Mouse (Mus musculus) lung, postnatal 0 days (tissue): ENCODE measurements around the gene Pdk2. TPM values are rescaled to one million over a fixed set of nuclear protein-coding genes. Genes with fewer than 3 reads are reported as not detected.
"Not testable (repeated sequence)": the region's sequence is repeated elsewhere in the genome, so short reads cannot be mapped to it uniquely, and the experiment has no call there.

Experiments used
- ATAC-seq: fragments of 200-750 bp; cut with Nextera tagmentation; 2 replicates; pipeline ENCODE4 v1.8.0; 2017; ENCODE audit warnings: moderate library complexity
- DNase-seq: peaks from one replicate; pipeline ENCODE4 v3.0.0-alpha.2; 2016; ENCODE audit warnings: low spot score
- H3K27ac ChIP-seq: fragments of 300-500 bp; sonication (generic); 2 replicates; pipeline ENCODE4 v1.5.1; 2014; ENCODE audit warnings: antibody characterized with exemption, mild to moderate bottlenecking, low read length, mixed read lengths
- H3K27me3 ChIP-seq: fragments of 300-500 bp; sonication (generic); replicated peaks from 2 replicates; pipeline ENCODE4 v1.6.1; 2014; ENCODE audit warnings: low read length, mixed read lengths; ENCODE audit not compliant: insufficient read depth
- H3K36me3 ChIP-seq: fragments of 300-500 bp; sonication (generic); 2 replicates; pipeline ENCODE4 v1.6.1; 2014; ENCODE audit warnings: low read length, mixed read lengths; ENCODE audit not compliant: insufficient read depth
- H3K4me1 ChIP-seq: fragments of 300-500 bp; sonication (generic); 2 replicates; pipeline ENCODE4 v1.6.1; 2014; ENCODE audit warnings: antibody characterized with exemption, low read depth, low read length, mixed read lengths; ENCODE audit not compliant: insufficient read depth
- H3K4me2 ChIP-seq: fragments of 300-500 bp; sonication (generic); replicated peaks from 2 replicates; pipeline ENCODE4 v1.6.1; 2014; ENCODE audit warnings: low read depth, mild to moderate bottlenecking, low read length, moderate library complexity, mixed read lengths
- H3K4me3 ChIP-seq: fragments of 300-500 bp; sonication (generic); 2 replicates; pipeline ENCODE4 v1.5.1; 2014; ENCODE audit warnings: low read depth, low read length
- H3K9ac ChIP-seq: fragments of 300-500 bp; sonication (generic); replicated peaks from 2 replicates; pipeline ENCODE4 v1.6.1; 2014; ENCODE audit warnings: low read depth, mild to moderate bottlenecking
- H3K9me3 ChIP-seq: fragments of 300-500 bp; sonication (generic); 2 replicates; pipeline ENCODE4 v1.6.1; 2016; ENCODE audit warnings: low read length, mixed read lengths
- CTCF ChIP-seq: IDR thresholded peaks from 2 replicates; pipeline ENCODE4 v1.5.1; 2016; ENCODE audit warnings: antibody characterized with exemption, mild to moderate bottlenecking
- EP300 ChIP-seq: IDR thresholded peaks from 2 replicates; pipeline ENCODE4 v1.6.1; 2016; ENCODE audit warnings: antibody characterized with exemption, mild to moderate bottlenecking, control low read depth
- WGBS: fragments of 180-500 bp; shearing (Covaris S2); extraction: QIAGEN DNeasy Blood & Tissue Kit; methylation state at CpG from one replicate; pipeline ENCODE4 v1.1.7; 2014; 5-methylcytosine and 5-hydroxymethylcytosine counted together
- polyA plus RNA-seq: library from polyadenylated mRNA; unstranded; fragments of >200 nt; fragmentation: Nextera tagmentation; extraction: Ambion mirVana; gene quantifications from 2 replicates; pipeline ENCODE4 v1.2.1, GENCODE M21; 2015

Gene Pdk2
- polyA plus RNA-seq, 1 experiment from 2014 or later: 51.1 TPM

- no peak for DNase-seq
- Histone ChIP-seq H3K27ac (no peak overlapping the region), H3K27me3 (no peaks in the 10 kb centered on the region), H3K9me3 (no peaks in the 10 kb centered on the region), H3K4me2 (no peak overlapping the region), H3K36me3 (no peaks in the 10 kb centered on the region), H3K4me3 (no peak overlapping the region), H3K4me1 (no peaks in the 10 kb centered on the region; the same call in 1 of the 2 replicates), H3K9ac (no peak overlapping the region)
- WGBS: 44% methylated on average over 3 of the region's 3 CpGs
- no peak for ATAC-seq
- TF ChIP-seq CTCF: no peak
- no peak for TF ChIP-seq EP300
Measured at GRCm38 (mm10) chr11:95012487-95012886, 28.7 kb downstream of the Pdk2 start.

GRCm38 (mm10) chr11:95012075-95012474 is 29.1 kb downstream of the Pdk2 start:
- ATAC-seq (no peak), DNase-seq (peak; percentile 44)
- Histone ChIP-seq H3K4me3 (no peak overlapping the region), H3K4me1 (peaks cover under 1% of the 10 kb centered on the region; the same call in 1 of the 2 replicates), H3K9ac (no peak overlapping the region), H3K27me3 (no peaks in the 10 kb centered on the region), H3K4me2 (no peak overlapping the region), H3K27ac (no peak overlapping the region), H3K9me3 (no peaks in the 10 kb centered on the region), H3K36me3 (no peaks in the 10 kb centered on the region)
- 39% methylated on average over 3 of the region's 3 CpGs for WGBS
- no peak for TF ChIP-seq EP300
- no peak for TF ChIP-seq CTCF

GRCm38 (mm10) chr11:95011416-95011815 is 29.7 kb downstream of the Pdk2 start:
- Histone ChIP-seq H3K36me3 (no peaks in the 10 kb centered on the region), H3K9ac (no peak overlapping the region), H3K27ac (no peak overlapping the region), H3K4me3 (no peak overlapping the region), H3K4me2 (no peak overlapping the region), H3K9me3 (no peaks in the 10 kb centered on the region), H3K27me3 (no peaks in the 10 kb centered on the region), H3K4me1 (peaks cover 4% of the 10 kb centered on the region; the same call in 1 of the 2 replicates)
- no peak for TF ChIP-seq CTCF
- TF ChIP-seq EP300: no peak
- ATAC-seq (no peak), DNase-seq (no peak)
- WGBS: 28% methylated on average over 1 of the region's 1 CpGs

- not testable (repeated sequence) for H3K4me1 ChIP-seq, H3K27me3 ChIP-seq, H3K9ac ChIP-seq, ATAC-seq, DNase-seq, H3K4me2 ChIP-seq, H3K9me3 ChIP-seq, H3K27ac ChIP-seq, H3K36me3 ChIP-seq, H3K4me3 ChIP-seq
- 13% methylated on average over 4 of the region's 4 CpGs for WGBS
Measured at GRCm38 (mm10) chr11:95010841-95011403, 30.2 kb downstream of the Pdk2 start.

GRCm38 (mm10) chr11:95010141-95010739 is 30.9 kb downstream of the Pdk2 start:
- H3K27ac ChIP-seq: no peak overlapping the region
- H3K4me1 ChIP-seq: peaks cover 8% of the 10 kb centered on the region; the same call in 1 of the 2 replicates
- H3K27me3 ChIP-seq: no peaks in the 10 kb centered on the region
- DNase-seq: no peak
- H3K4me3 ChIP-seq: peak overlapping the region; percentile 48
- H3K4me2 ChIP-seq: peak overlapping the region; percentile 91
- H3K9ac ChIP-seq: peak overlapping the region; percentile 41
- no peak for TF ChIP-seq EP300
- no peak for TF ChIP-seq CTCF
- ATAC-seq: no peak
- WGBS: 2% methylated on average over 30 of the region's 40 CpGs
- no peaks in the 10 kb centered on the region for H3K9me3 ChIP-seq
- no peaks in the 10 kb centered on the region for H3K36me3 ChIP-seq

GRCm38 (mm10) chr11:95009629-95010014 is 31.5 kb downstream of the Pdk2 start, which contains the start of gene Samd14:
Gene Samd14 (plus strand): TSS chr11:95009879.
- H3K27ac ChIP-seq: peak within 1 kb of the TSS; percentile 54; the same call in 1 of the 2 replicates
- H3K4me3 ChIP-seq: peak within 1 kb of the TSS; percentile 48
- H3K4me1 ChIP-seq: peaks cover 8% of the 10 kb centered on the region; the same call in 1 of the 2 replicates
- 0 out of 2 replicates have a peak, but pooled peaks cover 5% of the 10 kb centered on the region for H3K36me3 ChIP-seq
- no peaks in the 10 kb centered on the region for H3K9me3 ChIP-seq
- 0% methylated on average over 22 of the region's 32 CpGs for WGBS
- no peak for TF ChIP-seq CTCF
- no peak for TF ChIP-seq EP300
- H3K4me2 ChIP-seq: peak within 1 kb of the TSS; percentile 91
- DNase-seq (peak; percentile 72), ATAC-seq (peak; percentile 59)
- peak within 1 kb of the TSS; percentile 41 for H3K9ac ChIP-seq
- H3K27me3 ChIP-seq: no peaks in the 10 kb centered on the region
